Mouse (Mus musculus): ENCODE data around the gene Ftsj3. TPM values are rescaled to one million over a fixed set of nuclear protein-coding genes. Genes with fewer than 3 reads are reported as not detected.

The Ftsj3 gene
- polyA plus RNA-seq (2012; fragmentation: generic; extraction: Trizol) = 48.7 TPM
- long read RNA-seq, experiment 1, transcript Ftsj3-201 (21 exons, 3,144 nt) = major isoform, 20 of 39 reads
- long read RNA-seq, experiment 1, partial matches to known transcripts = 19 of 39 reads
- long read RNA-seq, experiment 1, other reads (novel, unspliced or antisense) = 0 of 39 reads
- long read RNA-seq, experiment 2, transcript Ftsj3-201 (21 exons, 3,144 nt) = major isoform, 608 of 751 reads
- long read RNA-seq, experiment 2, partial matches to known transcripts = 111 of 751 reads
- long read RNA-seq, experiment 2, other reads (novel, unspliced or antisense) = 32 of 751 reads

DNA sequence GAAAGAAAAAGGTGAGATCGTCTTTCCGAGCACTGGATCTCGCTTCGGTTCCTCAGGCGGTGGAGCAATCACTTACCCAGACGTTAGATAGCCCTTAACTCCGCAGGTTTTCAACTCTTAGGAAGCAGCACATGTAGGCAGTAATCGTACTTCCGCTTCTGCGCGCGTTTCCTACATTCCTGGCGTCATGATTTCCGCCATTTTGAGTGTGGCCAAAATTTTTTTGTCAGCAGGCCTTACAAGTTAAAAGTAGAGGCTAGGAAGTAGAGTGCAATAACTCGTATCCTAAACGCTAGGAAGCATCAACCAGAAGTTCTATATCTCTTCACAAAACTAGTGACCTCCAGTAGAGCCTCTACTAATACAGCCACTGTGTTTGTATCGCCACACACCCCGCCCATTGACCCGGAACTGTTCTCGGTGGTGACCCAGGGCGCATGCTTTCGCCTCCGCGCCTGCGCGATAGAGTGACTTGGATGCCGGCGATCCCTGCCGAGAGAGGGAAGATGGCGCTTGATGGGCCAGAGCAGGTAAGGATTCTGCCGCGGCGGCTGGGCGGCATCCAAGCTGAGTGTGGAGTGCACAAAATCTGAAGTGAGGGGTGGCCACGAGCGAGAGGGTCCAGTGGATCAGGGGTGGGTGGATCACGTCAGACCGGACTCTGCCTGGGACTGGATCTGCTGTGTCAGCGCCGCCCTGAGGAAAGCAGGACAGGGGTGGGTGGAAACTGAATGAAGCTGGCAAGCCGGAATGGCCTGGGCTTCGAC lies at the start of gene Ftsj3, which contains the start of gene Psmc5:
Ftsj3 (minus strand) TSS at position 395 of the 767 bp plus-strand sequence.
Psmc5 (plus strand) TSS at position 470 of the 767 bp plus-strand sequence.
- Histone ChIP-seq H3K27me3 (ENCODE audit: control insufficient read depth, insufficient read depth, insufficient read length) (no peaks in the 10 kb centered on the region), H3K36me3 (ENCODE audit: control insufficient read depth, insufficient read depth) (peaks cover 68% of the 10 kb centered on the region), H3K79me2 (ENCODE audit: control insufficient read depth, insufficient read depth) (peaks cover 86% of the 10 kb centered on the region), H3K79me3 (ENCODE audit: low read depth) (peaks cover 61% of the 10 kb centered on the region), H3ac (ENCODE audit: control insufficient read depth, insufficient read length, low read depth) (peak within 1 kb of the TSS; percentile 98), H3K4me3 (ENCODE audit: insufficient read depth, poor library complexity, severe bottlenecking) (peak within 1 kb of the TSS; percentile 78)
- TF ChIP-seq FOSL1 (IDR thresholded peaks at IDR 0.05; ENCODE audit: insufficient read depth, low read length, poor library complexity, severe bottlenecking) (no peak), MYOD1 (IDR thresholded peaks at IDR 0.05; ENCODE audit: control insufficient read depth, insufficient read length, low read depth) (no peak), USF1 (IDR thresholded peaks at IDR 0.05; ENCODE audit: low read depth) (peak; percentile 5), MAX (IDR thresholded peaks at IDR 0.05) (peak; percentile 96), CEBPB (IDR thresholded peaks at IDR 0.05; ENCODE audit: low read depth) (no peak), CTCF (IDR thresholded peaks at IDR 0.05; ENCODE audit: control insufficient read depth, insufficient read depth, insufficient read length) (peak; percentile 16), MYOG (IDR thresholded peaks at IDR 0.05; ENCODE audit: control insufficient read depth, extremely low read depth, insufficient read length) (no peak)

DNA sequence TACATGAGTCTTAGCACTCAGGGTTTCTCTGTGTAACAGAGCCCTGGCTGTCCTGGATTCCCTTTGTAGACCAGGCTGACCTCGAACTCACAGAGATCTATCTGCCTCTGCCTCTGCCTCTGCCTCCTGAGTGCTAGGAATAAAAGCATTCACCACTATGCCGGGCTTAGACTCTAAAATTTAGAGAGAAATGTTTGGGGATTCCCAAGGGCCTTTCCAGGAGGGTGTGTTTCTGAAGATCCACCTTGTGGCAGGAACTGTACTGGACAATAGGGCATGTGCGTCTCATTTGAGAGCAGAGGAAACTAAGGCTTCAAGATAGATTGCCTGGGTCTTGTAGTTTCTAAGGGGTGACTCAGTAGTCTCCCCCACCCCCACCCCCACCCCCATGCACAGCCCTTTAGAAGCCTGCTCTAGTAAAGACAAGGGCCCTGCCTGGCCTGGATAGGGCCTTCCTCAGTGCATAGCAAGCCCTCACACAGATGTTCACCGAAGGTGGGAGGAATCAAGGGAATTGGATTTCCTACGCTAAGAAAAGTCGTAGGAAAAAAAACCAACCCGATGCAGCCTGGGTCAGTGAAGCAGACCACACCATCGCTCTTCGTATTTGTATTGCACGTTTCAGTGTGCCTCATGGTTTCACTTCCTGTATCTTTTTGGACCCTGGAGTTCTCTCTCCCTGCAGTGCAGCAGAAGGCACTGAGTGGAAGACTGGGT lies 49.6 kb upstream of the Ftsj3 start:
- Histone ChIP-seq H3K79me3 (ENCODE audit: low read depth) (no peaks in the 10 kb centered on the region), H3K27me3 (ENCODE audit: control insufficient read depth, insufficient read depth, insufficient read length) (peaks cover 12% of the 10 kb centered on the region), H3K36me3 (ENCODE audit: control insufficient read depth, insufficient read depth) (no peaks in the 10 kb centered on the region), H3ac (ENCODE audit: control insufficient read depth, insufficient read length, low read depth) (no peak overlapping the region), H3K4me3 (ENCODE audit: insufficient read depth, poor library complexity, severe bottlenecking) (no peak overlapping the region), H3K79me2 (ENCODE audit: control insufficient read depth, insufficient read depth) (no peaks in the 10 kb centered on the region)
- no peak for TF ChIP-seq CEBPB (IDR thresholded peaks at IDR 0.05; ENCODE audit: low read depth)
- no peak for TF ChIP-seq FOSL1 (IDR thresholded peaks at IDR 0.05; ENCODE audit: insufficient read depth, low read length, poor library complexity, severe bottlenecking)
- TF ChIP-seq USF1 (IDR thresholded peaks at IDR 0.05; ENCODE audit: low read depth) = no peak
- TF ChIP-seq MYOD1 (IDR thresholded peaks at IDR 0.05; ENCODE audit: control insufficient read depth, insufficient read length, low read depth) = no peak
- no peak for TF ChIP-seq MAX (IDR thresholded peaks at IDR 0.05)
- no peak for TF ChIP-seq CTCF (IDR thresholded peaks at IDR 0.05; ENCODE audit: control insufficient read depth, insufficient read depth, insufficient read length)
- no peak for TF ChIP-seq MYOG (IDR thresholded peaks at IDR 0.05; ENCODE audit: control insufficient read depth, extremely low read depth, insufficient read length)

DNA sequence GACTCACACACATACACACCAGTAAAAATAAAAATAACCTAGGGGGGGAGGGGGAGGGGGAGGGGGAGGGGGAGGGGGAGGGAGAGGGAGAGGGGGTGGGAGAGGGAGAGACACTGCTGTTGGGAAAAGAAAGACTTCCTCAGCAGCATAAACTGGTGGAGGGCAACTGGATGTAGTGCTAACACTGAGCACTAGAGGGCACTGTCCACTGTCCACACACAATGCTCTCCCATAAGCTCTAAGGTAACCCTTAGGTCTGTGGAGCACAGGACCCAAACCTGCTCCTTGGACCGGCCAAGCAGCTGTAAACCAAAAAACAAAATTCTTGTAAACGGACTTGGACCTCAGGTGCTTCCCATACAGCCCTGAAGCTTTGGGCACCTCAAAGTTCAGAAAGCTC lies 46.8 kb upstream of the Ftsj3 start:
- H3K27me3 ChIP-seq (ENCODE audit: control insufficient read depth, insufficient read depth, insufficient read length) = peaks cover 13% of the 10 kb centered on the region
- no peaks in the 10 kb centered on the region for H3K36me3 ChIP-seq (ENCODE audit: control insufficient read depth, insufficient read depth)
- no peak overlapping the region for H3K4me3 ChIP-seq (ENCODE audit: insufficient read depth, poor library complexity, severe bottlenecking)
- no peaks in the 10 kb centered on the region for H3K79me3 ChIP-seq (ENCODE audit: low read depth)
- TF ChIP-seq CEBPB (IDR thresholded peaks at IDR 0.05; ENCODE audit: low read depth) (no peak), USF1 (IDR thresholded peaks at IDR 0.05; ENCODE audit: low read depth) (no peak), FOSL1 (IDR thresholded peaks at IDR 0.05; ENCODE audit: insufficient read depth, low read length, poor library complexity, severe bottlenecking) (no peak), MYOG (IDR thresholded peaks at IDR 0.05; ENCODE audit: control insufficient read depth, extremely low read depth, insufficient read length) (no peak), CTCF (IDR thresholded peaks at IDR 0.05; ENCODE audit: control insufficient read depth, insufficient read depth, insufficient read length) (peak; percentile 80), MAX (IDR thresholded peaks at IDR 0.05) (no peak), MYOD1 (IDR thresholded peaks at IDR 0.05; ENCODE audit: control insufficient read depth, insufficient read length, low read depth) (no peak)
- no peak overlapping the region for H3ac ChIP-seq (ENCODE audit: control insufficient read depth, insufficient read length, low read depth)
- no peaks in the 10 kb centered on the region for H3K79me2 ChIP-seq (ENCODE audit: control insufficient read depth, insufficient read depth)

DNA sequence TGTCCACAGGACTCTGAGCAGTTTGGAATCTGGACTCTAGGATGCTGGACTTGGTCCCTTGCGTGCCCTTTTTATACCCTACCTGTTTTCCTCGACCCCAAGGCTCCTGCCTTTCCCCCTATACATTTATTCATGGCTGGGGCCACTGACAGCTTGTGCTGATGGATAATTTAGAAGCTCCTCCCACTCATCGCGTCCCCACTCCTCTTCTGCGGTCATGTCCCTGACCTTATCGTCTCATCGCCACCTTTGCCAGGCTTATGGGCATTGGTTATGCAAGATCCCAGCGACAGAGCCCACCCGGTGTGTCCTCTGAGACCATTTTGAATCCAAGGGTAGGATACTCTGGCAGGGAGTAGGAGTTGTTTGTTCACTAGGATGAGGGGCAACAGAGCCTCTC lies 45.9 kb upstream of the Ftsj3 start, which contains the start of gene Gh:
Gh (minus strand) TSS at position 101 of the 400 bp plus-strand sequence.
- no peak within 1 kb of the TSS for H3K4me3 ChIP-seq (ENCODE audit: insufficient read depth, poor library complexity, severe bottlenecking)
- H3K36me3 ChIP-seq (ENCODE audit: control insufficient read depth, insufficient read depth) = no peaks in the 10 kb centered on the region
- peaks cover 13% of the 10 kb centered on the region for H3K27me3 ChIP-seq (ENCODE audit: control insufficient read depth, insufficient read depth, insufficient read length)
- TF ChIP-seq MYOG (IDR thresholded peaks at IDR 0.05; ENCODE audit: control insufficient read depth, extremely low read depth, insufficient read length) (no peak), MYOD1 (IDR thresholded peaks at IDR 0.05; ENCODE audit: control insufficient read depth, insufficient read length, low read depth) (no peak), CTCF (IDR thresholded peaks at IDR 0.05; ENCODE audit: control insufficient read depth, insufficient read depth, insufficient read length) (no peak), FOSL1 (IDR thresholded peaks at IDR 0.05; ENCODE audit: insufficient read depth, low read length, poor library complexity, severe bottlenecking) (no peak), USF1 (IDR thresholded peaks at IDR 0.05; ENCODE audit: low read depth) (no peak), MAX (IDR thresholded peaks at IDR 0.05) (no peak), CEBPB (IDR thresholded peaks at IDR 0.05; ENCODE audit: low read depth) (no peak)
- H3ac ChIP-seq (ENCODE audit: control insufficient read depth, insufficient read length, low read depth) = no peak within 1 kb of the TSS
- H3K79me2 ChIP-seq (ENCODE audit: control insufficient read depth, insufficient read depth) = no peaks in the 10 kb centered on the region
- H3K79me3 ChIP-seq (ENCODE audit: low read depth) = no peaks in the 10 kb centered on the region

DNA sequence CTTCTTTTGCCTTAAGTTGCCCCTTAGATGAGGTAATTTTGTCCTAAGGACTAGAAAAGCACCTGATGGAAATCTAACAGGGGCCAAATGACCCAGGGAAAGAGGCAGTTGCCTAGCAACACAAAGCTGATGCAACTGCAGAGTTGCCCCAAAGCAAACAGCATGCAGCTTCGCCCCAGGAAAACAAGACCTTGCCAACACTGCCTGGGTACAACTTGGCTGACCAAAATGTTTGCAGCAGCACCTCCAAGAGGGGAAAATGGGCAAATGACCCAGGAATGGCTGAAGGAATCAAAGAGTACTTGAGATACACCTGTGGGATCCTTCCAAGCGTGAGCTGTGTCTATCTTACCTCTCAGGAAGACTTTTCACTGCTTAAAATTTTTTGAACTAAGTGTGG lies 36.0 kb upstream of the Ftsj3 start:
- no peaks in the 10 kb centered on the region for H3K36me3 ChIP-seq (ENCODE audit: control insufficient read depth, insufficient read depth)
- no peak for TF ChIP-seq FOSL1 (IDR thresholded peaks at IDR 0.05; ENCODE audit: insufficient read depth, low read length, poor library complexity, severe bottlenecking)
- TF ChIP-seq MAX (IDR thresholded peaks at IDR 0.05) = no peak
- no peak for TF ChIP-seq CTCF (IDR thresholded peaks at IDR 0.05; ENCODE audit: control insufficient read depth, insufficient read depth, insufficient read length)
- TF ChIP-seq CEBPB (IDR thresholded peaks at IDR 0.05; ENCODE audit: low read depth) = no peak
- TF ChIP-seq MYOD1 (IDR thresholded peaks at IDR 0.05; ENCODE audit: control insufficient read depth, insufficient read length, low read depth) = no peak
- no peak for TF ChIP-seq MYOG (IDR thresholded peaks at IDR 0.05; ENCODE audit: control insufficient read depth, extremely low read depth, insufficient read length)
- TF ChIP-seq USF1 (IDR thresholded peaks at IDR 0.05; ENCODE audit: low read depth) = no peak

More for the DNA sequence above, 36.0 kb upstream of the Ftsj3 start:
- Histone ChIP-seq H3K27me3 (ENCODE audit: control insufficient read depth, insufficient read depth, insufficient read length) (no peaks in the 10 kb centered on the region), H3K79me2 (ENCODE audit: control insufficient read depth, insufficient read depth) (no peaks in the 10 kb centered on the region), H3ac (ENCODE audit: control insufficient read depth, insufficient read length, low read depth) (no peak overlapping the region), H3K79me3 (ENCODE audit: low read depth) (no peaks in the 10 kb centered on the region), H3K4me3 (ENCODE audit: insufficient read depth, poor library complexity, severe bottlenecking) (no peak overlapping the region)

Measured in C2C12 (cell line).